Mouse (Mus musculus) stomach, embryonic 15.5 days (tissue): ENCODE data around the gene Vps54. TPM values are rescaled to one million over a fixed set of nuclear protein-coding genes. Genes with fewer than 3 reads are reported as not detected.

Source experiments
- ATAC-seq: fragments of 200-750 bp; cut with Nextera tagmentation; 2 replicates; pipeline ENCODE4 v1.8.0; 2017; ENCODE audit warnings: low read depth, moderate number of reproducible peaks, moderate TSS enrichment; ENCODE audit not compliant: insufficient read depth, low FRiP score
- H3K27ac ChIP-seq: fragments of 300-500 bp; sonication (generic); 2 replicates; pipeline ENCODE4 v1.5.1; 2015; ENCODE audit warnings: mild to moderate bottlenecking, inconsistent platforms
- H3K27me3 ChIP-seq: fragments of 300-500 bp; sonication (generic); replicated peaks from 2 replicates; pipeline ENCODE4 v1.6.1; 2015; ENCODE audit warnings: inconsistent platforms
- H3K36me3 ChIP-seq: fragments of 300-500 bp; sonication (generic); 2 replicates; pipeline ENCODE4 v1.6.1; 2015; ENCODE audit warnings: inconsistent platforms
- H3K4me1 ChIP-seq: fragments of 300-500 bp; sonication (generic); 2 replicates; pipeline ENCODE4 v1.6.1; 2015; ENCODE audit warnings: inconsistent platforms
- H3K4me2 ChIP-seq: fragments of 300-500 bp; sonication (generic); 2 replicates; pipeline ENCODE4 v1.6.1; 2015; ENCODE audit warnings: mild to moderate bottlenecking, inconsistent platforms
- H3K4me3 ChIP-seq: fragments of 300-500 bp; sonication (generic); replicated peaks from 2 replicates; pipeline ENCODE4 v1.5.1; 2015; ENCODE audit warnings: inconsistent platforms
- H3K9ac ChIP-seq: fragments of 300-500 bp; sonication (generic); 2 replicates; pipeline ENCODE4 v1.6.1; 2015; ENCODE audit warnings: inconsistent platforms
- H3K9me3 ChIP-seq: fragments of 300-500 bp; sonication (generic); 2 replicates; pipeline ENCODE4 v1.6.1; 2016; ENCODE audit warnings: inconsistent platforms
- WGBS: fragments of 180-500 bp; shearing (Covaris S2); methylation state at CpG from one replicate; pipeline ENCODE4 v1.1.7; 2015; 5-methylcytosine and 5-hydroxymethylcytosine counted together
- microRNA counts: library from miRNA; unstranded; fragments of <30 nt; microRNA quantifications from one replicate; lab custom pipeline; 2016
- microRNA-seq: library from miRNA; unstranded; fragments of <30 nt; microRNA quantifications from one replicate; pipeline ENCODE4, GENCODE M21; 2016
- polyA plus RNA-seq: library from polyadenylated mRNA; unstranded; fragments of >200 nt; fragmentation: Nextera tagmentation; extraction: Ambion mirVana; gene quantifications from 2 replicates; pipeline ENCODE4 v1.2.1, GENCODE M21; 2015

The Vps54 gene
- polyA plus RNA-seq, 1 experiment from 2014 or later, result 11.2 TPM

DNA sequence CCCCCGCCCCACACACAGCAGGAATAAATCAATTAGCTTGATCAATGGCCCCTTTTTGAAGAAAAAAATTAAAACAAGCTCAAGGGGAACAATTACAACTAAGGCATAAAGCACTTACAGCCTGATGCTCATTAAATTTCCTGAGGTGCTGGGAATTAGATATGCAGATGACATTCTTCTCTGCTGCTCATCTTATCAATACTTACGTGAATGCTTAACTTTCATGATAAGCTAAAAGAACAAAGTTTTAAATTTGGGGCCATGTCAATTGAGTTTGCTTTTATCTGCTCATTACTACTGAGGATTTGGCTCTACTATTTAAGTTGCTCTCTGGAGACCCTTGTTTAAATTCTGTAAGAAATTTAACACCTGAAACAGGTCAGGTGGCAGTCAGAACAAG is 109.8 kb downstream of the Vps54 start:
- Histone ChIP-seq H3K9me3 (no peaks in the 10 kb centered on the region), H3K9ac (no peak overlapping the region), H3K36me3 (0 out of 2 replicates have a peak, but pooled peaks cover 22% of the 10 kb centered on the region), H3K4me1 (no peaks in the 10 kb centered on the region), H3K4me2 (no peak overlapping the region), H3K4me3 (no peak overlapping the region), H3K27ac (no peak overlapping the region), H3K27me3 (no peaks in the 10 kb centered on the region)
- WGBS, result 89% methylated on average over 2 of the region's 2 CpGs
- no peak for ATAC-seq

DNA sequence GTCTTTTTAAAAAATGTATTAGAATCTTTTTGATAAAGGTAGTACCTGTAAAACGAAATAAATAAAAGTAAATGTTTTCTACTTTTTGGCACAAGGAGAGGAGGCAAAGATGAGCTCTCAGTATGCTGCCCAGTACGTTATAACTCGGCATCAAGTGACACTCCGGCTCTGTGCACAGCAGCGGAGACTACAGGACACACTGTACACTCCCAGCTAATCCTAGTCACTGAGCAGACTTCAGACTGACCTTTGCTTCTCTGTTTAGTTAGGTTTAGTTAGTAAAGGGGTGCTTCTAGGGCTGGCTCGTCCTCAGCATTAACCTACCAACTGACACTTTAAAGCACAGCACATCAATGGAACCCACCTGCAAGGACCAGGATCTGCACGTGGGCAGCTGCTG is 112.2 kb downstream of the Vps54 start:
- 0 out of 2 replicates have a peak, but pooled peaks cover 16% of the 10 kb centered on the region for H3K36me3 ChIP-seq
- H3K9ac ChIP-seq, result no peak overlapping the region
- no peaks in the 10 kb centered on the region for H3K9me3 ChIP-seq
- H3K27ac ChIP-seq, result no peak overlapping the region
- no peaks in the 10 kb centered on the region for H3K27me3 ChIP-seq
- H3K4me3 ChIP-seq, result no peak overlapping the region
- H3K4me1 ChIP-seq, result no peaks in the 10 kb centered on the region
- no peak overlapping the region for H3K4me2 ChIP-seq
- ATAC-seq, result no peak
- WGBS, result 87% methylated on average over 7 of the region's 7 CpGs

DNA sequence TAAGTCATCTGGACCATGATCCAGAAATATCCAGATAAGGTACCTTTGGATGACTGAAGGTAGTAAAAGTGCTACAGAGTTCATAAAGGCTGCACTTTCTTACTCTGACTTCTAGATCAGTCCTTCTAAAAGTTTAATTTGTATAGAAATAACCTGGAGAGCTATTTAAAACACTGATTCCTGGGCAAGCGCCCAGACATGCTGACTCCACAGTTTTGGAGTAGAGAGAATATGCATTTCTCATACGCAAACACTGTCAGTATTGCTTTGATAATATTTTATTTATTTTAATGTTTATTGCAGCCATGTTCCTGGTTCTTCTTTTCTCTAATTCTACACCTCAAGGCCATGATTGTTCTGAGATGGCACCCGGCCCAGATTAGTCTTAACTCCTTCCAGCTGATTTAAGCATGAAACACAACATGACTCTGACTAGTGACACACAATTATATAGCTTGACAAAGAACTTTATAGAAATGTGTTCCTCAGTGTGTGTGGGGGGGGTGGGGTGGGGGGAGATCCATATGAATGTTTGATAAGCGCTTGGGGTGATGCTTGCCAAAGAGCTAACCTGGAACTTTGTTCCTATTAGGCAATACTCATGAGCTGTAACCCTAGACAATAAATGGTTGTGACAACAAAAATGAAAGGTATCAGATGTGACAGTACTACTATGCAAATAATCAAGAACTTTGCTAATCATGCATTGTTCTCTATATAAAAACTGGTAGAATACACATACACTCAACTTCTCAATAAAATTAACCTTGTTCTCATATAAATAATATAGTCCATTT is 124.3 kb downstream of the Vps54 start:
- no peaks in the 10 kb centered on the region for H3K9me3 ChIP-seq
- H3K4me2 ChIP-seq, result no peak overlapping the region
- WGBS, result 88% methylated on average over 4 of the region's 4 CpGs
- H3K36me3 ChIP-seq, result no peaks in the 10 kb centered on the region
- peaks cover 1% of the 10 kb centered on the region for H3K4me1 ChIP-seq
- H3K27me3 ChIP-seq, result no peaks in the 10 kb centered on the region
- H3K27ac ChIP-seq, result no peak overlapping the region
- no peak for ATAC-seq
- no peak overlapping the region for H3K9ac ChIP-seq
- no peak overlapping the region for H3K4me3 ChIP-seq

DNA sequence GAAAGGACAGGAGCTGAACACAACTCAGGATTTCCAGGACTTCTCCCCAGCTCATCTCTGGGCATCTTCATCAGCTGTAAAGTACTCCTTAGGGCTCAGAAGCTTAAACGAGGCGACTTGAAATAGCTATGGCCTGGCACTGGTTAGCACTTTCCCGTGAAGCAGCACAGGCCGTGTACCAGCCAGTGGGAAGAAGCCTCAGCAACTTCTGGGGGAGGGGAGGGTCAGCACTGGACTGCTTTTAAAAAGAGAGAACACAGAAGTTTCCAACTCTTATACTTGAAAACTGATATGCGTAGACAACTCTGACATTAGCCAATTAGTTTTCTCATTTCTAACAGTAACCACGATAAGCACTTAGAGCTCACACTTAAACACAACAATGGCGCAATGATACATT is 129.4 kb downstream of the Vps54 start:
- Histone ChIP-seq H3K4me3 (peak overlapping the region; percentile 78), H3K27me3 (no peaks in the 10 kb centered on the region), H3K9ac (no peak overlapping the region; the same call in 1 of the 2 replicates), H3K9me3 (no peaks in the 10 kb centered on the region), H3K4me2 (peak overlapping the region; percentile 71), H3K27ac (no peak overlapping the region), H3K36me3 (no peaks in the 10 kb centered on the region), H3K4me1 (peaks cover 4% of the 10 kb centered on the region)
- WGBS, result 38% methylated on average over 7 of the region's 7 CpGs
- ATAC-seq, result no peak

DNA sequence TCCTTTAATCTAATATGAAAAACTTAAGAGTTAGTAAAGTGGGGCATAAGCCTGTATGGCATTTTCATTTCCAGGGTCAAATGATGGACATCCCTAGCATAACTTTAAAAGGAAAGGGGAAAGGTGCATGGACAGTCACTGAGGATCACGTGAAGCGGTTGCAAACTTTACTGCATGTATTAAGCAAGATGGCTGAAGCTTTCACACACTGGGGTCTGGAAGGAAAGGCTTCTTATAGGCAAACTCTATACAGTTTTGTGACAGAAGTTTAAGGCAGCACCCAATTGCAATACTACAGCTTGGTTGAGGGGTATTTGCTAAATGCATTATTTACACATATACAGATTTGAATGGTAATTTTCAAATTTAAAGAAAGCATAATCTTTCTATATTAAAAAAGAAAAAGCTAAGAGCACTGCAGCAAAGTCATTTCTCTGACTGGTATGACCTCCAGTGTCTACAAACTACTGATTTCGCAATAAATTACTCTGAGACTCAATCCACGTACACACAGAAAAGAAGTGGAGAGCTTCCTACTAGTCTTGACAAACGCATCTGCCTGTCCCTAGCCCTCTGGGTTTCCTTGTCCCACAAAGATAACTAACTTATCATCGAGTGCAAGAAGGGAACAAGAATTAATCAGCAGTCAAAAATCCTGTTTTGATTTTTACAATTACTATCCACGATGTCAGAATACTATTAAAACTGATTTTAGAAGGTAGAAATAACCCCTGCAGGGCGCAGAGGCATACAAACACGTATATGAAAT is 130.4 kb downstream of the Vps54 start:
- Histone ChIP-seq H3K4me2 (peak overlapping the region; percentile 71), H3K9me3 (no peaks in the 10 kb centered on the region), H3K4me3 (peak overlapping the region; percentile 78), H3K4me1 (peaks cover 4% of the 10 kb centered on the region), H3K27me3 (no peaks in the 10 kb centered on the region), H3K27ac (peak overlapping the region; percentile 97), H3K36me3 (no peaks in the 10 kb centered on the region), H3K9ac (peak overlapping the region; percentile 57; the same call in 1 of the 2 replicates)
- ATAC-seq, result no peak
- WGBS, result 11% methylated on average over 9 of the region's 9 CpGs

DNA sequence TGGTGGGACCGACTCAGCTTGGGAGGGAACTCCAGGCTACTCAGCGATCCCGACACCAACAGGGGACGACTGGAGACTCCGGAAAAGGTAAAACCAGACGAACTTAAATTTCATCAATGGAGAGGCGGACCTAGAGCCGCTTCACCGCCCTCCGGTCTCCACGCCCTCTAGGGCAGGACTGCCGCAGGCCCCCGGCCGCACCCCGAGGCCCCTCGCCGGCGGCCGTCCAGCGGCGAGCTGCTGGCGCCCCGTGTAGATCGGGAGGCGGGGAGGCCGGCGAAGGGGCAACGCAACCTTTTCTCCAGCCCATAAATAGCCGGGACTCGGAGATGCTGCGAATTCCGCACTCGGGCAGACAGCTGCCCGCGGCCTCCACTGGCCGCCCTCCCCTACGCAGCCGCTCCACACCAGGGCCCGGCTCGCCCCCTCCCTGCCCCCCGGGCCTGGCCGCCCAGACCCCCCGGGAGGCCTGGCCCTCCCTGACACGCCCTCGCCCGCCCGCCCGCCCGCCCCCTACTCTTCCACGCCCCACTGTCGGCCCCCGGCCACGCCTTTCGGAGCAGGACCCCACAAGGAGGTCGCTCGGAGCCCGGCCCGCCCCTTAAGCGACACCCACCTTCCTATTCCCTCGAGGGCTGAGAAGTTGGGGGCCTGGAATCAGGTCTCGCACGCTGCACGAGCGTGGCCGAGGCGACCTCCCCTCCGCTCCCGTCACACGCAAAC is 131.5 kb downstream of the Vps54 start:
- ATAC-seq, result peak; percentile 92
- Histone ChIP-seq H3K4me3 (peak overlapping the region; percentile 78), H3K9ac (peak overlapping the region; percentile 73), H3K9me3 (no peaks in the 10 kb centered on the region), H3K27ac (peak overlapping the region; percentile 97), H3K36me3 (no peaks in the 10 kb centered on the region), H3K4me1 (peaks cover 4% of the 10 kb centered on the region), H3K27me3 (no peaks in the 10 kb centered on the region), H3K4me2 (peak overlapping the region; percentile 71)
- WGBS, result under 1% methylated on average over 66 of the region's 69 CpGs

MicroRNAs within 50 kb of the gene (microRNA counts, 519-probe panel; counts per million panel counts)
- microRNA mmu-miR-1933-3p (lab: Ali Mortazavi, UCI) (677 counts per million, percentile 2 among the panel's probes with 10 or more counts), microRNA mmu-miR-1933-5p (lab: Ali Mortazavi, UCI) (345 counts per million, percentile 1 among the panel's probes with 10 or more counts)

Small RNA genes lying within 50 kb of the gene (microRNA-seq; reads per million reads assigned to microRNA genes)
- 0.77 reads per million for gene Mir1933

Other genes with a start within 250 kb of the Vps54 start
- 33.8 and 35.1 TPM in 2 replicates for gene Peli1, start 148.0 kb upstream of the Vps54 start, polyA plus RNA-seq
- gene Ugp2, start 131.9 kb downstream of the Vps54 start, polyA plus RNA-seq, result 95.0 and 95.2 TPM in 2 replicates